Mouse (Mus musculus): ENCODE results near the gene Fsd1.

GRCm38 (mm10) chr17:56036901-56037287 lies 50.6 kb downstream of the Fsd1 start:
- TF ChIP-seq CTCF (IDR thresholded peaks at IDR 0.05; ENCODE audit: low read depth, low read length), result no peak
- no peak for TF ChIP-seq POLR2A (IDR thresholded peaks at IDR 0.05; ENCODE audit: insufficient read depth, low read length)
